Mouse (Mus musculus) gonadal fat pad, adult 2 months (tissue): ENCODE results near the gene Gm49320. TPM values are rescaled to one million over a fixed set of nuclear protein-coding genes. Genes with fewer than 3 reads are reported as not detected.
"Not testable (repeated sequence)": the region's sequence is repeated elsewhere in the genome, so short reads cannot be mapped to it uniquely, and the experiment has no call there.

Experiments used
- DNase-seq: peaks from one replicate; pipeline ENCODE4 v3.0.0-alpha.2; 2012; ENCODE audit warnings: low read depth
- polyA plus RNA-seq: library from polyadenylated mRNA; depleted of rRNA; stranded (reverse); fragments of >200 nt; gene quantifications from 2 replicates; pipeline ENCODE4 v1.2.3, GENCODE M21; 2012

Gene Gm49320
- polyA plus RNA-seq, 1 experiment, result 1.9 TPM

DNA sequence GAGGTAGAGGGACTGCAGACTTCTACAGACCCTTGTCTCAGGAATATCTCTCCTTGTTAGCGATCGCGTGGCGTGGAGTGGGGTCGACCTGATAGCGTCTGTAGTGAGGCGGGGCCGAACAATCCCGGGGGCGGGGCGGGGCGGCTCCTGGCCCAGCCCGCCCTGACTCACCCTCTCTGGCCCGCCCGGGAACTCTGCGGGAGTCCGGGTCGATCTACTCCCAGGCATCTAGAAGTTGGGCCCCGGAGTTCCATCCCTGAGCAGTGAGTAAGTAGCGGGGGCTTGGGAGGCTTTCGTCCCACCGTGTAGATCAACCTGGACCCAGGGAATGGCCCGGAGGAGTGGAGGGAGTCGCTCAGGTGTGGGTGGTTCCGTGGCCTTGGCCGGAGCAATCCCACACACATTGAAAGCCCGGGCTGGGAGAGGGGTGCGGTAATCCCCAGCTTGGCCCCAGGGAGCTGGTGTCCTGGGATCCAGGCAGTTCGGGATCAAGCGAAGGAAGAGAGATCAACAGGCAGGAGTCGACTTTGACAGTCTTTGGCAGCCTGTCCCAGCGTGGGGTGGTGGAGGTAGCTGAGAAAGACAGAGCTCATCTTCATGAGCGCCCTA, 11.8 kb upstream of the Gm49320 start, which contains the start of gene Lrrc8e:
TSS of gene Lrrc8e (plus strand) at position 89 of the 609 bp plus-strand sequence.
- DNase-seq, result no peak

DNA sequence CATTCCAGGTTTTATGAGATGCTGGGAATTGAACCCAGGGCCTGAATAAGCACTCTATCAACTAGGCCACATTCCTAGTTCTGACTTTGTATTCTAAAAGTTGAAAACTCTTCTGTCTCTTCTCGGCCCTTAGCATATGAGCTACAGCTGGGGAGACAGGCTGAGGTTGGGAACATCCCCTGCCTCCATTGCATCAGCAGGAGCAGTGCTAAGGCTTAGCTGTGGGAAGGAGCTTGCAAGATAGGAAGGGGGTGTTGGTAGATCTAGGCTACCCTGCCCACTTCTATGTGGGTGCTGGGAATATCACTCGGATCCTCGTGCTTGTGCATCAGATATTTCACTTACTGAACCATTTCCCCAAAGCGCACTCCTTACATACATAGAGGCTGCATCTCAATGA, 10.7 kb upstream of the Gm49320 start:
- DNase-seq, result no peak

DNA sequence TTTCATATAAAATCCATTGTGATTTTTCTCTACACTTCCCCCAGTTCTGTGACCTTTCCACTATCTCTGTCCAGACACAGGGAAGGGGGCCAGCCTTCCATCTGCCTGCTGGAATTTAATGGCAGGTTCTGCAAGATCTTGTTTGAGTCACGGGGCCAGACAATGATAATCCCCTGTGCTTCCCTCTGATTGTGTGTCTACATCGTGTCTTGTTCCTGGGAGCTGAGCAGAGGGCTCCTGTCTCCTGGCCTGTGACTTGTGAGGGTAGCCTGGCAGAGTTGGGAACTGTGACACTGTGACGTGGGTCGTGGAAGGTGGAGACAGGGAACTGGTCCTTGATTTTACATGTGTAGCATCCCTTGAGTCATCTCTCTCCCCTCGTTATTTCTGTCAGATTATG, 8.9 kb upstream of the Gm49320 start:
- DNase-seq, result no peak

DNA sequence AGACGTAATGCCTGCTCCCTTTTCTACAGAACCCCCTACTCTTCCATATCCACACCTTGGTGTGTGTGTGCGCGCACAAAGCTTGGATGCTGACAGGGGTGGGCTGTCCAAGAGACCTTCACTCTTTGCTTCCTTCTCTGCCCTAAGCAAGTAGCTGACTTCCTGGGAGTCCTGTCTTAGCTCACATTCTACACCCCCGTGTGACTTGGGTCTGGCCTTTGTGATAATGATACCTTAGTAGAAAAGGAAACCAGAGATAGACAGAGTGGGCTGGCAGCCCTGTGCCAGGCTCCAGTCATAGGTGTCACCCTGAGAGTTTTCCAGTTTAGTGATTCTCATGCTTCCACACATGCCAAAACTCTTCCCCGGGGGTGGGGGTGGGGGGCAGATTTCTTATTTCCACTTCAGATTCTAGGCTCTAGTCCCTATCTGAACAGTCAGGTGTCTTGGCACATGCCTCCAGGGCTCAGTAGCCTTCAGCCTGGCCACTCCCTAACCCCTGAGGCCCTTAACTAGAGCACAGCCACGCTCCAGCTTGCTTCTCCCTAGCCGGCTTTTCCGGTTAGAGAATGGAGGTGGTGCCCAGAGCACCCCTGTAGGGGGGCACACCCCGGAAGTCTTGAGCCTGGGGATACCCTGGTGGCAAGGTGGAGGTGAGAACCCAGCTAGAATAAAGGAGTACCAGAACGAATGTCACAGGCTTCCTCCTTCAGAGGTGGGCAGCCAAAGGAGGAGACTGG, 7.9 kb upstream of the Gm49320 start:
- DNase-seq, result no peak

DNA sequence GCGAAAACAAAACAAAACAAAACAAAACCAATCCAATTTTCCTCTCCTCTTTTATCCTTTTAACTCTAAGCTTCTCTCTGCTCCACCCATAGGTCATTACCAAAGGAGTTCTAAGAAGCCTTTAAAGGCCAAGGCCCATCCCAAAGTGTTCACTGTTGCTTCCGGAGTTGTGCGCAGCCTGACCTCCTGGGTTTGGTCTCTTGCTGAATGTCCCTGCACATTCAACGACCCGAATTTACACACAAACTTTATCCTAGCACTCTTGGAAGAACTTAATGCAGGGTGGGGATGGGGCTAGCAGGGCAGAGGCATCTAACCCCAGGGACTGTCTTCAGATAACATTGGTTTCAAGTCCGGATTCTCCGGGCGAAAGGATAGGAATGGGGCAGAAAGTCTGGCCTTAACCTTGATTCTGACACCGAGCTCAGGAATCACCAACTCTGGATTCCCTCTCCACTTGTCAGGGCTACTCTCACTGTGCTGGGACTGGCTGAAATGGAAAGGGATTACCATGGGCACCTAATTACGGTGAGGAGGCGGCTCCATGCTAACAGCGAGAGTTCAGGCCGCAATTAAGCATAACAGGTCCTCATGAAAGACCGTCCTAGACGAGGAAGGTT, 741 bp upstream of the Gm49320 start:
- no peak for DNase-seq

DNA sequence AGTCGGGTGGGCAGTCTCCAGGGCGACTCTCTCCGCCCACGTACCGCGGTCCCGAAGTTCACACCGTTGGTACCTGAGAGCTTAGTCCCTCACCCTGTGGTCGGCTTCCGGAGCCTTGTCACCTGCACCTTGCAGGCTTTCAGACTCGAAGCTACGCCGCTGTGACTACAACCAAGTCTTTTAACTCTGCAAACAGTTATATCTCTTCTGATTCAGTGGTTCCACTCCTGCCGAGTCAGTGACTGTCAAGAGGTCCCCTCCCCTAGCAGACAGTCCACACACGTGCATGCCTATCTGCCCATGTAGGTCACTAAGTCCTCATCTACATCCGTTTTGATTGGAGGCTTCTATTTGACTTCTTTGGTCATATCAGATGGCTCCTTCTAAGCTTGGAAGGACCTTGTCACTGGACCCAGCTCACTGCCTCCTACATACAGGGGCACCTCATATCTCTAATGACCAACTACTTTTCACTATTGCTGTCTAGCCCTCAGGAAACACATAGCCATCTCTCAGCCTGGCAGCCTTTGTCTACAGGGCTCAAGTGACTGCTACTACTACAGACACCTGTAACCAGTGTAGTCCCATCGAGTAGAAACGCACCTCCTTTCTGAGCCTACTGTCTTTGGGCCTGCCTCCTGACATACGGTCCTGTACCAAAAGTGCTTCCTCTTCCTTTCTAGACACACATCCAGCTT, 677 bp downstream of the Gm49320 start:
- DNase-seq, result no peak

DNA sequence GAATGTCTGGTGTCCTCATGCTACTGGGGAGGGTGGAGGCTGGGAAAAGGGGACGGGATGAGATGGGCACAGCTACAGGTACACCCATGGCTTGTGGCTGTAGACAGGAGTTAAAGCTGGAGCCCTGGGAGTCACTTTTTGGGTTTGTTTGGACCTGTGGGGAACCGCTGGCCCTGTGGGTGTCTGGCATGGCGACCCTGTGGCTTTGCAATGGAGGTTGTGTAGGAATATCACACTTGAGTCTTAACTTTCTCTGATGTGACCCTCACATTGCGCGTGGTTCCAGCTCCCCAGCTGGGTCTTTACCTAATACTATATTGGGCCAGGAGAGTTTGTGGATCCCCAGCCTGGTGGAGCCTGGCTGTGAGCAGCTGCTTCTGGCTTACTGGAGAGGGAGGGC, 6.4 kb downstream of the Gm49320 start:
- DNase-seq, result no peak

DNA sequence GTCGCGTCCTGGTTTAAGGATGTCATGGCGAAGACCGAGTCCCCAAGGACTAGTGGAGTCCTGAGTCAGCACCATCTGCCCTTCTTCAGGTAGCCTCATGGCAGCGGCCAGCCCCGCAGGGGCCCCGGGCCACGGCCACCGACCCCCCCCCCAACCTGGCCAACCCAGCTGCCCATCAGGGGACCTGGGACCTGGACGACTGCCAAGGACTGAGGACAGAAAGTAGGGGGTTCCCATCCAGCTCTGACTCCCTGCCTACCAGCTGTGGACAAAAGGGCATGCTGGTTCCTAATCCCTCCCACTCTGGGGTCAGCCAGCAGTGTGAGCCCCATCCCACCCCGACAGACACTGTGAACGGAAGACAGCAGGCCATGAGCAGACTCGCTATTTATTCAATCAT, 7.1 kb downstream of the Gm49320 start:
- no peak for DNase-seq

DNA sequence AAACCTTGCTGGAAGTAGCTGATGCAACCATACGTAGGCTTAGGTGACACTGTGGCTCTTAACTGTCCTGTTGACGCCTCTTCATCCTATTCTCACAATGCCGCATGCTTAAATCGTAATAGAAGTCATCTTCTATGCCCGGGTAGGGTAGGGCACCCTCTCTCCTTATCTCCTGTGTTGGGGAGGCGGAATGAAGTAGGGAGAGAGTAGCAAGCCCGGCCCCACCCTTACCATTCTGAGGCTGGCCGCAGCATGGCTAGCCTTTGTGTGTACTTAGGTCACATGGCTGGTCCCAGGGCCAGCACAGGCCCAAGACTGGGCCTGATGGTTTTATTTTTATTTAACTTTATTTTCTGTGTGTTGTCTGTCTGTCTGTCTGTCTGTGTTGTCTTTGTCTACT, 8.6 kb downstream of the Gm49320 start:
- no peak for DNase-seq

DNA sequence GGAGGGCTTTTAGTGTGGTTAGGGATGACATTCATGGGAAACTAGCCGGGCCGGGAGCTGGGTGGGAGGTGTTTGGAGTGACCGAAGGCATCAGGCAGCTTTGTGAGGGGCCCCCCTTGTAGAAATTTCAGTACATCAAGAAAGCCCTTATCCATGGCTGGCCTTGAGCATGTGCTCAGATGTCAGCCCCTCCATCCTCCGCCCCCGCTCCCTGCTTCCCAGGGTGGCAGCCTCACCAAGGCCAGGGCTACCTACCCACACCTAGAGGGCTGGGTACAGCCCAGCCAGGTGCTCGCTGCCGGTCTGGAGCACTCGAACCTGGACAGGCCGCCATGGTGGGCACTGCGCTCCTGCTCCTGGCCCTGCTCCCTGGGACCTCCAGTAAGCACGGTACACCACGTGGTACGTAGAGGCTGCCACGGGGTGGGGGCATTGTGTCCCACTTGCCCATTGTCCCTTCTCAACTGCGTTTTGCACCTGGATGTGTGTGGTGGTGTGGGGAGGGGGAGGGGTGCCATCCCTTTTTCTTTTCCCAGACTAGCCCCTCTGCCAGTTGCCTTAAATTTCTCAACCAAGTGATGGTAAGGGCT, 9.4 kb downstream of the Gm49320 start, which contains the start of gene Tgfbr3l:
TSS of gene Tgfbr3l (plus strand) at position 264 of the 590 bp plus-strand sequence.
- no peak for DNase-seq

DNA sequence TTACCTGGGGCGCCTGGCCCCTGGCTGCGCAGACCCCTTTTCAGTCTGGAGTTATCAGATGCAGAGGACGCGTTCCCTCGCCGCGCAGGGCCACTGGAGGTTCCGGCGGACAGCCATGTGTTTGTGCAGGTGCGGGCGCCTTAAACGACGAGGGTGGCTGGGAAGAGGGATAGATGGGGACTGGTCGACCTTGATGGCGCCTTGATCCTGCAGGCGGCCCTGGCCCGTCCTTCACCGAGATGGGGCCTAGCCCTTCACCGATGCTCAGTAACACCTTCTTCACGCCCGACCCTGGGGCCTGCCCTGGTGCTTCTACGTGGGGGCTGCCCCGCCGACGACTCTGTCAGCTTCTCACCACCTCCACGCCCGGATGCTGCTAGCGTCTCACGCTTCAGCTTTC, 10.5 kb downstream of the Gm49320 start:
- no peak for DNase-seq

DNA sequence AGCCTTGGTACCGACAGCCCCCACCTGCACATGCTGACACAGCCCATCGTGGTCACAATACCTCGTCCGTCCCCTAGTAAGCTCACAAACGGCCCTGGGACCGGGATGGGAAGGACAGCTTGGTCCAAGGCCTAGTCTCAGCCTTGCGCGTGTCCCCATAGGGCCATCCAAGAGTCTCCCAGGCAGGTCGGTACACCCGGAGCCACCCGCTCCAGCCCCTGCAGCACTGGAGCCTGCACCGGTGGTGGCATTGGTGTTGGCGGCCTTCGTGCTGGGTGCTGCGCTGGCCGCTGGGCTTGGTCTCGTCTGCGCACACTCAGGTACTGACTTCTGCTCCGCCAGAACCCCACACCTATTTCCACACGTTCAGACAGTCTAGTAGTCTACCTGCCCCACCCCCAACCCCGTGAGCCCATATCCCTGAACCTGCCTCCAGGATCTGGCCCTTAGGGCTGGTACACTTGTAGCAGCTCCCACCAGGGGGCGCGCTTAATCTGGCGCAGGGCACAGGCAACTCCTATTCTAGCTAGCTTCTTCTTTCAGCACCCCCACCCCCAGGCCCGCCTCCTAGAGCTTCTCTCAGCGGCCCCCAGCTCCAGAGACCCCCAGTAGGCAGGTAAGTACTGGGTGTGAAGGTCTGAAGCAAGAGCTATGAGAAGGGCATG, 11.8 kb downstream of the Gm49320 start:
- no peak for DNase-seq

DNA sequence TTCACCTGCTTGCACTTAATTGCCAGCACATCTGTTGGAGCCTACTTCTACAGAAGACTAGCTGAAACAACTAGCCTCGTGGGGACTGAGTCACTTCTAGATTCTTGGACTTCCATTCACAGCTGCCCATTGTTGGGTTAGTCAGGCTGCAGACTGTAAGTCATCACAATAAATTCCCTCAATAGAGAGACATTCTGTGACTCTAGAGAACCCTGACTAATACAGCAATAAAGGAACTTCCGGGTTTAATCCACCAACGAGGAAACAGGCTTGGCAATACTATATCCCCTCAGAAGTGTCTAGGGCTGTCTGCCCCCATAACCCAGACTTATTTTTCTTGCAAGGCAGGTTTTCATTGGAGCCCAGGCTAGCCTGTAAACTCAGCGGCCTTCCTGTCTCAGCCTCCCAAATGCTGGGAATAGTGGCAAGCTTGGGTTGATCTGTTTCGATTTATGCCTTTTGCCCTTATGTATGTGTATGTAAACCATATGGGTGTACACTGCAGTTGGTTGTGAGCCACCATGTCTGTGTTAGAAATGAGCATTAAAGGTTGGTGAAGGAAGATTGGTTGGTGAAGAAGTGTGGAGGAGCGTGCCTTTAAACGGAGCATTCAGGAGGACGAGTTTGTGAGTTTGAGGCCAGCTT, 13.6 kb downstream of the Gm49320 start:
- DNase-seq, result no peak

DNA sequence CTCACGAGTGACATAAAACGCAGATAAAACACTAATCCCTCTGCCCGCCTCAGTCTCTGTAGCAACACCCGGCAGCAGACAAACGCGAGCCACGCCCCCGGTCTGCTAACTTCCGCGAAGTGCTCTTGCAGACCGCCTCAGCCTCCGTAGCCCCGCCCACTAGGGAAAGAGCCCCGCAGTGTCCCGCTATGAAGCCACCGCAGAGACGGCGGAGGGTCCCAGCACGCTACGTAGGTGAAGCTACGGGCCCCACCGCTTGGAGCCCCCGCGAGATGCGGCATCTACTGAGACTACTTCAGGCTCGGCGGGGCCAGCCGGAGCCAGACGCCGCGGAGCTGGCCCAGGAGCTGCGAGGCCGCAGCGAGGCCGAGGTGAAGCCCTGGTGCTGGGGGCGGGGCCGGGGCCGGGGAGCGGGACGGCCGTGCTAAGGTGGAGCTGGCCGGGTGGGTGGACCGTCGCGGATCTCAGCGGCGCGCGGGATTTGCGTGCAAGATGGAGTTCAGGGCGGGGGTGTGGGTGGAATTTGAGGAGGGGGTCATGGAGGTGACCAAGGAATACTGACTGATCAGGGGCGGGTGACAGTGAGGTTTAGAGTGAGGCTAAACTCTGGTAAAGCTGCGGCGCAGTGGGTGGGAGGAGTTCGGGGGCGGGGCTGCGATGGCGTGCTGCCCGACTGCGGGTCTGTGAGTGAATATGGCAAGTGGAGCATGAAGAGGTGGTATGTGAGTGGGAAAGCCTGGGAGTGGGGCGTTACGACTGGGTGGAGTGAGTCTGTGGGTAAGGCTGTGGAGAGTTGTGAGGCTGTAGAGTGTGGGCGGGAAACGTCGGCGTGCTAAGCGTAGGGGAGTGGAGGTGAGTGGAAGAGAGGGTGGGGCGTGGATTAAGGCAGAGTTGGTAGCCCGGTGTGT, 14.5 kb downstream of the Gm49320 start, which contains the start of gene Snapc2:
TSS of gene Snapc2 (plus strand) at position 147 of the 908 bp plus-strand sequence.
- DNase-seq, result no peak

DNA sequence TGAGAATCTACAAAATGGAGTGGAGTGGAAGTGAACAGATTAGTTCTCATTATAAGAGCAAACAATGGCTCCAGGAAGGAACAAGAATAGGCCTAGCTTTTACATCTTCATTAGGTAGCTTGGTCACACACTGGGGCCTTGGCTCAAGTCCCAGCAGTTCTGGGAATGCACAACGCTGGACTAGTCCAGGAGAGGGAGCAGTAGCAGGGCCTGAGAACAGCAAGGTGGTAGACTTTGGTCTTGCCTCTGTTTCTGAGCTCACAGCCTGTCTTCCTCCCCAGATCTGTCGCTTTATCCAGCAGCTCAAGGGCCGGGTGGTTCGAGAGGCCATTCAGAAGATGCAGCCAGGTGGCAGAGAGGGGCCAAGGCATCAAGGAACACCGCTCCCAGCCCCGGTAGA, 15.3 kb downstream of the Gm49320 start:
- DNase-seq, result no peak

DNA sequence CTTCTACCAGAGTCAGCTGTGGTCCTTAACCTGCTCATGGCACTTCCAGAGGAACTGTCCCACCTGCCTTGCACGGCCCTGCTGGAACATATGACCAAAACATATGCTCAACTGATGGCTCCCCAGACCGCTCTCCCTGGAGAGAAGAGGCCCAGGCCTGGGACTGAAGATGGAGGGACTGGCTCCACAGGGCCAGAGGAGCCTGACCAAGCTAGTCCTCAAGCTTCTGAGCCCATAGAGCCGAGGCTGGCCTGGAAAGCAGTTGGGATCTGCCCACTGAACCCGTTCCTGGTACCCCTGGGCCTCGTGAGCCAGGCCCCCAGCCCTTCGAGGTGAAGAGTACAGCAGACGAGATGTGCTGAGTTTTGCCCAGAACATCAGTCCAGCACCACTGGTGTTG, 16.8 kb downstream of the Gm49320 start:
- DNase-seq, result not testable (repeated sequence)

DNA sequence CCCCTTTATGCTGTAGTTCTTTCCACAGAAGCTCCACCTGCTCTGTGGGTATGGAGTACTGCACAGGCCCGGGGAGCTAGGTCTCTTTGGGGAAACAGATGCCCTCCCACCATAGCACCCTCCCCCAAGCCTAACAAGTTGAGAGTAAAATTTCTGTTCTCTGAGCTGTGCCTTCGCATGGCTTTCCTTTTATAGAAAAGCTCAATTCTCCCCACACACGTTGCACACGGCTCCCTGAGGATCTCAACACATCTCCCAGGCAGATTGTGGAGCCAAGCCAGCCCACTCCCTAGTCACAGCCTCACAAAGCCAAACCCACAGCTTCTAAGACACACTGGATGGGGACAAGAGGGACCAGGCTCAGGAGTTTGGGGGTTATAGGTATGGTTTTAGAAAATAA, 18.2 kb downstream of the Gm49320 start:
- DNase-seq, result no peak

DNA sequence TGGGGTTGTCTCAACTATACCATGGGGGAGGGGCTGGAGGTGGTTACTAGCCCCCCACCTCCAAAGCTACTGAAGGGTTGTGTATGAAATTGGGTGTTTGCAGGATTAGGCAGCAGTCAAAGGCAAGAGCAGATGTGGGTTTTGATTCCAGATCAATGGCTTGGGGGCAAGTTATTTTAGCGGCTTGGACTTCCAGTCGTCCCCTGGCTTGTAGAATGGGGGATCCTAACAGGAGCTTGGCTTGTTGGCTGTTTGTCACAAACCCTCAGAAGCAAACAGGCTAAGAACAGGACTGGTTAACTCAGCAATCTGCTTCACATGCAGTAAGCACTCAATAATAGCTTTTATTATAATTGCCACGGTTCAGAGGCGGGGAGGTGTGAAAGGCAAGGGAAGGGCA, 18.7 kb downstream of the Gm49320 start:
- DNase-seq, result no peak

DNA sequence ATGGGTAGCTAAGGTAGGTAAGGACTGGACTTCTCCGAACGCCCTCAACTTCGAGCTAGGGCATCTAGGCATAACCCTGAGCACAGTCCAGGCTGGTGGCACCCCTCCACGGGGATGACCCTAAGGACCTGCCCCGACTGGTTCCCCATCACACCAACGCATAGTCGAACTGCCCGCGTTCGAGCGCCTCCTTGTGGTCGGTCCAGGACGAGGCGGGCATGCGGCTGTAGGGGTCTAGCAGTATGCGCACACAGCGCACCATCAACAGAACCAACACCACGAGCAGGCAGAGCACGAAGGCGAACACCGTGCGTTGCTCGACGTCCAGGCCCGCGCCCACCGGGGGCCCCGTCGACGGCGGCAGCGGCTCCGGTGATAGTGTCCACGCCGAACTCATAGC, 19.6 kb downstream of the Gm49320 start:
- DNase-seq, result no peak

DNA sequence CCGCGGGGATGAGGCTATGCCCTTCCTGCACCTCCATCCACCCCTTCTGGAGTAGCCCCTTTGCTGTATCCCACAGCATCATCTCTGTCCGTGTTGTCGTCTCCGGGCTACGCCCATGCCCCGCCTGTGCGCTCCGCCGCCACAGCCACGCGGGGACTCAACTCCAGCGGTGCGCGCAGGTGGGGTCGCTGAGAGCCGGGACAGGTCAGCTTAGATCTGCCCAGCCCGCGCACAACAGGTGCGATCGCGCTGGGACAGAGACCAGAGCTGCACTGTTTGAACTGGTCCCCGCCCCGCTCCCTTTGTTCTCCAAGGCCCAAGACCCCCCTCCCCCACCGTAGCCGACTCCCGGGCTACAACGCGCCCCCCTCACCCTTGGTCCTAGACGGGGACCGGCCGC, 20.0 kb downstream of the Gm49320 start:
- no peak for DNase-seq
